In the genomic region with DNA sequence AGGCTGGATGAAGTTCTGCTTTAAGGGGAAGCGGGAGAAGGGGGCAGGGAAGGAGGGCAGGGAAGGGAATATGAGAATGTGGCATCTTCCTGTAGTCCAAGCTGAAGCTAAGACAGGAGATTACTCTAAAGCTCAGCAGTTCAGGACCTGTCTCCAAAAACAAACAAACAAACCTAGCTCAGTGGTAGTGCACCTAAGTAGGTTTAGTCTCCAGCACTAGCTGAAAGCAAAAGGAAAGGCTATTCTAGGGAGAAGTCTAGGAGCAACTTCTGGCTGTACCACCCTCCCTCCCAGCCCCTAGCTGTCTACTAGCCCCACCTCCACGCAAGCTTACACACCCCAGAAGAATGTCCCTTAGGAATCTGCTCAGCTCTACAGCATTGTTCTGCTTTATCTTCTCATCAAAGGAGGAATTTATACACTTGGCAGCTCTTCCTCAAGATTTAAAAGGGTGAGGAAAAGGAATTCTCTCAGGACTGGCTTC, we compare ENCODE assay signal across 8 mouse cellular contexts. TPM values are rescaled to one million over a fixed set of nuclear protein-coding genes. Genes with fewer than 3 reads are reported as not detected.
DNase-seq lines count a peak whose midpoint lies in the region; ATAC-seq lines count a peak whose summit lies in the region.

No protein-coding gene starts in this region.

- no peak for ATAC-seq in forebrain, embryonic 11.5 days (replicated peaks; ENCODE audit: low FRiP score)
- ATAC-seq in hindbrain, embryonic 16.5 days = no peak
- ATAC-seq in liver, embryonic 13.5 days (ENCODE audit: low read depth) = no peak
- no peak for ATAC-seq in neural tube, embryonic 13.5 days (ENCODE audit: low read depth)

- no peak overlapping the region for H3K27ac ChIP-seq in forebrain, embryonic 11.5 days (ENCODE audit: low read depth, low read length)
- H3K27ac ChIP-seq in hindbrain, embryonic 16.5 days (ENCODE audit: low read depth, low read length) = peak overlapping the region; percentile 90
- peak overlapping the region; percentile 48; the same call in 1 of the 2 replicates for H3K27ac ChIP-seq in liver, embryonic 13.5 days
- H3K27ac ChIP-seq in neural tube, embryonic 13.5 days (replicated peaks) = peak overlapping the region; percentile 95; the same call in 1 of the 2 replicates

- no peaks in the 10 kb centered on the region for H3K36me3 ChIP-seq in forebrain, embryonic 11.5 days (ENCODE audit: control insufficient read depth, insufficient read depth, low read length)
- H3K36me3 ChIP-seq in hindbrain, embryonic 16.5 days (ENCODE audit: control insufficient read depth, insufficient read depth, low read length) = no peaks in the 10 kb centered on the region
- no peaks in the 10 kb centered on the region for H3K36me3 ChIP-seq in liver, embryonic 13.5 days
- no peaks in the 10 kb centered on the region for H3K36me3 ChIP-seq in neural tube, embryonic 13.5 days

- peak overlapping the region; percentile 91 for H3K4me3 ChIP-seq in forebrain, embryonic 11.5 days (ENCODE audit: low read depth, low read length)
- peak overlapping the region; percentile 96 for H3K4me3 ChIP-seq in hindbrain, embryonic 16.5 days (ENCODE audit: low read length)
- H3K4me3 ChIP-seq in liver, embryonic 13.5 days (replicated peaks) = peak overlapping the region; percentile 82
- peak overlapping the region; percentile 86 for H3K4me3 ChIP-seq in neural tube, embryonic 13.5 days

- peak overlapping the region; percentile 90 for H3K9ac ChIP-seq in forebrain, embryonic 11.5 days (ENCODE audit: low read length)
- peak overlapping the region; percentile 88 for H3K9ac ChIP-seq in hindbrain, embryonic 16.5 days (ENCODE audit: low read depth, low read length)
- peak overlapping the region; percentile 84 for H3K9ac ChIP-seq in liver, embryonic 13.5 days
- peak overlapping the region; percentile 91 for H3K9ac ChIP-seq in neural tube, embryonic 13.5 days

- H3K4me1 ChIP-seq in forebrain, embryonic 11.5 days (replicated peaks; ENCODE audit: control insufficient read depth, insufficient read depth, low read length) = peaks cover 12% of the 10 kb centered on the region; the same call in 1 of the 2 replicates
- H3K4me1 ChIP-seq in hindbrain, embryonic 16.5 days (ENCODE audit: control insufficient read depth, insufficient read depth, low read depth, low read length) = peaks cover 21% of the 10 kb centered on the region
- H3K4me1 ChIP-seq in liver, embryonic 13.5 days (replicated peaks) = peaks cover 24% of the 10 kb centered on the region
- peaks cover 41% of the 10 kb centered on the region for H3K4me1 ChIP-seq in neural tube, embryonic 13.5 days (replicated peaks)

- 8% methylated on average over 2 of the region's 2 CpGs for WGBS in forebrain, embryonic 11.5 days
- 2% methylated on average over 2 of the region's 2 CpGs for WGBS in hindbrain, embryonic 16.5 days
- 12% methylated on average over 2 of the region's 2 CpGs for WGBS in liver, embryonic 13.5 days (ENCODE audit: insufficient replicate concordance)
- WGBS in neural tube, embryonic 13.5 days = 4% methylated on average over 2 of the region's 2 CpGs

- peak; percentile 30 for DNase-seq in A20 (ENCODE audit: low read depth, low spot score)
- peak; percentile 91 for DNase-seq in Muller cell, postnatal 12 days (ENCODE audit: inconsistent ontology term)
- DNase-seq in forebrain, embryonic 11.5 days (ENCODE audit: low spot score) = no peak
- DNase-seq in liver, embryonic 13.5 days = no peak
- no peak for DNase-seq in natural killer cell, adult 2 months (ENCODE audit: low spot score in 2 of 2)
- no peak for DNase-seq in thymus, postnatal 25 days

- peak overlapping the region; percentile 92 for H3K4me2 ChIP-seq in forebrain, embryonic 11.5 days (ENCODE audit: low read depth, low read length, severe bottlenecking)
- peak overlapping the region; percentile 89 for H3K4me2 ChIP-seq in hindbrain, embryonic 16.5 days (ENCODE audit: low read length)
- peak overlapping the region; percentile 94 for H3K4me2 ChIP-seq in liver, embryonic 13.5 days
- H3K4me2 ChIP-seq in neural tube, embryonic 13.5 days = peak overlapping the region; percentile 90

- H3K27me3 ChIP-seq in forebrain, embryonic 11.5 days (ENCODE audit: control insufficient read depth, insufficient read depth, low read length) = no peaks in the 10 kb centered on the region
- H3K27me3 ChIP-seq in hindbrain, embryonic 16.5 days (replicated peaks; ENCODE audit: control insufficient read depth, insufficient read depth, low read length) = no peaks in the 10 kb centered on the region
- peaks cover 38% of the 10 kb centered on the region for H3K27me3 ChIP-seq in liver, embryonic 13.5 days
- no peaks in the 10 kb centered on the region for H3K27me3 ChIP-seq in neural tube, embryonic 13.5 days

- no peaks in the 10 kb centered on the region for H3K9me3 ChIP-seq in forebrain, embryonic 11.5 days (ENCODE audit: control insufficient read depth, low read length)
- no peaks in the 10 kb centered on the region for H3K9me3 ChIP-seq in hindbrain, embryonic 16.5 days (ENCODE audit: control insufficient read depth, low read length)
- H3K9me3 ChIP-seq in liver, embryonic 13.5 days (replicated peaks) = no peaks in the 10 kb centered on the region
- no peaks in the 10 kb centered on the region for H3K9me3 ChIP-seq in neural tube, embryonic 13.5 days

RNA-seq across cellular contexts. Expression of a gene that starts 1.1 kb away (rescaled TPM):
- 28.5 and 33.4 TPM in 2 replicates for polyA plus RNA-seq in forebrain, embryonic 11.5 days (2014; fragmentation: Nextera tagmentation; extraction: Ambion mirVana)
- polyA plus RNA-seq in hindbrain, embryonic 16.5 days (2015; fragmentation: Nextera tagmentation; extraction: Ambion mirVana) = 11.9 and 12.8 TPM in 2 replicates
- polyA plus RNA-seq in liver, embryonic 13.5 days (2015; fragmentation: Nextera tagmentation; extraction: Ambion mirVana) = 3.9 and 5.1 TPM in 2 replicates
- polyA plus RNA-seq in neural tube, embryonic 13.5 days (2015; fragmentation: Nextera tagmentation; extraction: Ambion mirVana) = 17.3 TPM in 2 replicates

RNA-seq across cellular contexts. Expression of a gene that starts 59.8 kb away (rescaled TPM):
- polyA plus RNA-seq in forebrain, embryonic 11.5 days (2014; fragmentation: Nextera tagmentation; extraction: Ambion mirVana) = 15.2 and 15.8 TPM in 2 replicates
- 29.2 and 30.7 TPM in 2 replicates for polyA plus RNA-seq in hindbrain, embryonic 16.5 days (2015; fragmentation: Nextera tagmentation; extraction: Ambion mirVana)
- 2.8 and 3.2 TPM in 2 replicates for polyA plus RNA-seq in liver, embryonic 13.5 days (2015; fragmentation: Nextera tagmentation; extraction: Ambion mirVana)
- polyA plus RNA-seq in neural tube, embryonic 13.5 days (2015; fragmentation: Nextera tagmentation; extraction: Ambion mirVana) = 20.2 and 22.2 TPM in 2 replicates

Comparison
In these comparisons a context has a peak if more than half of its experiments do, and no peak if none do; other contexts are left out.
1. DNase-seq: peak in A20 (single experiment) and Muller cell, postnatal 12 days (single experiment); none in forebrain, embryonic 11.5 days (single experiment), liver, embryonic 13.5 days (single experiment), natural killer cell, adult 2 months (0 of 2) and thymus, postnatal 25 days (single experiment).
2. Peak in every context shown above with its lines, with median percentiles within 50 percentile points of each other: H3K4me2 ChIP-seq, H3K4me3 ChIP-seq and H3K9ac ChIP-seq.